Mouse (Mus musculus) kidney, adult 2 months (tissue): ENCODE measurements around the gene Tiam1. TPM values are rescaled to one million over a fixed set of nuclear protein-coding genes. Genes with fewer than 3 reads are reported as not detected.

Source experiments
- DNase-seq: peaks from one replicate; pipeline ENCODE4 v3.0.0; 2021
- H3K27ac ChIP-seq: fragments of 200-500 bp; 2 replicates; pipeline ENCODE4 v1.5.1; 2012; ENCODE audit warnings: low read depth, low read length, control low read depth, inconsistent platforms; ENCODE audit not compliant: insufficient read depth
- H3K27me3 ChIP-seq: fragments of 200-500 bp; replicated peaks from 2 replicates; pipeline ENCODE4 v1.6.1; 2012; ENCODE audit warnings: mild to moderate bottlenecking, moderate library complexity, low read length, inconsistent platforms; ENCODE audit not compliant: control insufficient read depth, insufficient read depth
- H3K36me3 ChIP-seq: fragments of 200-500 bp; 2 replicates; pipeline ENCODE4 v1.6.1; 2012; ENCODE audit warnings: mild to moderate bottlenecking, moderate library complexity, low read length, inconsistent platforms; ENCODE audit not compliant: control insufficient read depth, insufficient read depth
- H3K4me1 ChIP-seq: fragments of 200-500 bp; 2 replicates; pipeline ENCODE4 v1.6.1; 2011; ENCODE audit warnings: low read length; ENCODE audit not compliant: control insufficient read depth, insufficient read depth
- H3K4me3 ChIP-seq: fragments of 200-500 bp; 2 replicates; pipeline ENCODE4 v1.5.1; 2011; ENCODE audit warnings: mild to moderate bottlenecking, low read depth, low read length, control low read depth; ENCODE audit not compliant: insufficient read depth
- CTCF ChIP-seq: fragments of 200-500 bp; conservative IDR thresholded peaks from 2 replicates; pipeline ENCODE4 v1.5.1; 2011; ENCODE audit warnings: low read depth, mild to moderate bottlenecking, control low read depth, low read length, moderate library complexity, mixed read lengths; ENCODE audit not compliant: insufficient read depth, insufficient read length
- POLR2A ChIP-seq: fragments of 200-500 bp; IDR thresholded peaks from one replicate; pipeline ENCODE4 v1.6.1; 2011; ENCODE audit warnings: low read depth, low read length, control low read depth
- WGBS: fragments of 180-500 bp; shearing (Covaris S2); methylation state at CpG from one replicate; pipeline ENCODE4 v1.1.7; 2018; 5-methylcytosine and 5-hydroxymethylcytosine counted together
- polyA plus RNA-seq: library from polyadenylated mRNA; depleted of rRNA; stranded (reverse); fragments of >200 nt; gene quantifications from 2 replicates; pipeline ENCODE4 v1.2.3, GENCODE M21; 2012

Gene Tiam1
- polyA plus RNA-seq, 1 experiment, result 4.0 TPM

DNA sequence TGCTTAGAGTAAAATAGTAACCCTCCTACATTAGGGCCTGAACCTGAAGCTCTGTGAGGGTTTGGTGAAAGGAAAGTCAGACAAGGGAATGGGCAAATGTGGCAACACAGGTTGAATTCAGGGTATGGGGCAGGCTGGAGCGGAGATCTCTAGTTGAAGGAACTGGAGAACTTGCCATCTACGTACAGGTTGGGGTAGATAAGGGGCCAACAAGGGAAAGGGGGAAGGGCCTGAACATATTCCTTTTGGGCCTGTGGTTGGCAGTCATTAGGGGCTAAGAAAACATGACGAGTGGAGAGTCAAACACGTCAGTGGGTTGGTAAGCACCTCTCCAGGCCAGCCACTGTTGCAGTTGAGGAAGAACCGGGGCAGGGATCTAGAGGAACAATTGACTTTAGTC lies 36.3 kb upstream of the Tiam1 start:
- no peak for TF ChIP-seq POLR2A
- TF ChIP-seq CTCF, result no peak
- no peaks in the 10 kb centered on the region for H3K4me1 ChIP-seq
- WGBS, result 89% methylated on average over 5 of the region's 5 CpGs
- H3K27ac ChIP-seq, result no peak overlapping the region
- no peak overlapping the region for H3K4me3 ChIP-seq
- H3K27me3 ChIP-seq, result no peaks in the 10 kb centered on the region
- H3K36me3 ChIP-seq, result no peaks in the 10 kb centered on the region
- DNase-seq, result no peak

DNA sequence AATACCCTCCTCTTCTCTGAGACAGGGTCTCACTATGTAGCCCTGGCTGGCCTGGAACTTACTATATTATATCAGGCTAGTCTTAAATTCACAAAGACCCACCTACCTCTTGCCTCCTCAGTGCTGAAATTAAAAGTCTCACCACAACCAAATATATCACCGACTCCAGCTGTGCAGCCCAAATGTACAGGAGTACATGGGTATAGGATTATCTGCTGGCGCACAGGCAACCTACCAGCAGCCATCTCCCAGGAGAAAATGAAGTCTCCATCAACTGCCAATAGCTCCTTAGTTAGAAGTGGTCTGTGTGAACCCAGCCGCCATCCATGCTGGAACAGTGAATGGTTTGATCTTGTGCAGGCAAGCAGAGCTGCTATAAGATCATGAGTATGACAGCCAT lies 34.8 kb upstream of the Tiam1 start:
- Histone ChIP-seq H3K27me3 (no peaks in the 10 kb centered on the region), H3K4me3 (no peak overlapping the region), H3K36me3 (no peaks in the 10 kb centered on the region), H3K27ac (no peak overlapping the region), H3K4me1 (no peaks in the 10 kb centered on the region)
- no peak for DNase-seq
- TF ChIP-seq POLR2A (no peak), CTCF (no peak)
- 96% methylated on average over 3 of the region's 3 CpGs for WGBS

DNA sequence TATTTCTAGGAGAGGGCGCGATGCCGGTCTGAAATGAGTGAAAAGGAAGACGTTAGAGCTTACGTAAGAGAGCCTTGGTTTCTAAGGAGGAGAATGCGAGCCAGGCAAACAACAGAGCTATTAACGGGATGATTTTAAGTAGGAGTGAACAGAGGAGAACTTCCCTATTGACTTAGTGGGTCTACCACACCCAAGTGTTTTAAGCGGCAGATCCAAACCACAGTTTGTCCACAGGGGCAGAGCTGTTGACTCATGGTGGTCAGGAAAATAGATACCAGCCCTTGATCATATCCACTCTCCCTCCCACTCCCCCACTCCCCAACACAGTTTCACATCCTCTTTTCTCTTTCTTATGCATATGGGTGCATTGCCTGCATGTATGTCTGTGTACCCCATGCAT lies 33.9 kb upstream of the Tiam1 start:
- no peaks in the 10 kb centered on the region for H3K4me1 ChIP-seq
- H3K4me3 ChIP-seq, result no peak overlapping the region
- WGBS, result 79% methylated on average over 8 of the region's 8 CpGs

DNA sequence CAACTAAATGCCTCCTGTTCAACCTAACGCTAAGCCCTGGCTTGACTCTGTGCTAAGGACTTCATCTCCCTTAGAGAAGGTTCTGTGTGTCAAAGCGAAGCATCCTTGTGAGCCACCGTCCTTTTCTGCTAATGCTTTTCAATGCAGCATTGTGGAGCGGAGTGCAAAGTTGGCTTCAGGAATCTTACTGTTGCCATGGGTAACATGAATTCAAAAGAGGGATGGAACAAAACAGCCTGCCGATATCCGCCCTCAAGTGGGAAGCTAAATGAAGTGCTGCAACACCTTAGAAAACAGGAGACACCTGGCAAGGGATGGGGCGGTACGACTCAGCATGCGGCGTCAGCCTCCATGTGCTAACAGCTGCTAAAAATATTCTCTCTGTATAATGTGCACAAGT lies 32.9 kb upstream of the Tiam1 start:
- H3K36me3 ChIP-seq, result no peaks in the 10 kb centered on the region
- WGBS, result 71% methylated on average over 10 of the region's 10 CpGs
- H3K4me1 ChIP-seq, result no peaks in the 10 kb centered on the region
- no peak for DNase-seq
- H3K27ac ChIP-seq, result no peak overlapping the region
- H3K27me3 ChIP-seq, result no peaks in the 10 kb centered on the region
- H3K4me3 ChIP-seq, result no peak overlapping the region
- TF ChIP-seq POLR2A, result no peak
- no peak for TF ChIP-seq CTCF

More for the DNA sequence above, 33.9 kb upstream of the Tiam1 start:
- TF ChIP-seq POLR2A (no peak), CTCF (no peak)
- H3K36me3 ChIP-seq, result no peaks in the 10 kb centered on the region
- no peaks in the 10 kb centered on the region for H3K27me3 ChIP-seq
- H3K27ac ChIP-seq, result no peak overlapping the region
- DNase-seq, result no peak

DNA sequence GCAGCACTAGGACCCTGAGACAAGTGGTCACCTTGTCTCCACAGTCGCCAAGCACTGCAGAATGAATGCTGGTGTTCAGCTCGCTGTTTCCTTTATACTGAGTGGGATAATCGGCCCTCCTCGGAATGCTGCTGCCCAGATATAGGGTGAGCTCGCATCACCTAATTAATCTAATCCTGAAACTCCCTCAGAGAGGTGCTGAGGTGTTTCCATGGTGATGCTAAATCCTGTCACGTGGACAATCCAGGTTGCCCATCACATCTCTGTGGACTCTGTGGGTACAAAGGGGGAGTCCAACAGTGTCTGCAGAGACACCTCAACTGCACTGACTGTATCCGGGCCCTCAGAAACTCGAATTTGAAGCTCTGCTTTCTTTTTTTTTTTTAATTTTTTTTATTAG lies 27.8 kb upstream of the Tiam1 start:
- DNase-seq, result no peak
- TF ChIP-seq CTCF (no peak), POLR2A (no peak)
- 80% methylated on average over 8 of the region's 8 CpGs for WGBS
- H3K27me3 ChIP-seq, result no peaks in the 10 kb centered on the region
- H3K36me3 ChIP-seq, result no peaks in the 10 kb centered on the region
- H3K4me1 ChIP-seq, result no peaks in the 10 kb centered on the region
- H3K4me3 ChIP-seq, result no peak overlapping the region
- H3K27ac ChIP-seq, result no peak overlapping the region

DNA sequence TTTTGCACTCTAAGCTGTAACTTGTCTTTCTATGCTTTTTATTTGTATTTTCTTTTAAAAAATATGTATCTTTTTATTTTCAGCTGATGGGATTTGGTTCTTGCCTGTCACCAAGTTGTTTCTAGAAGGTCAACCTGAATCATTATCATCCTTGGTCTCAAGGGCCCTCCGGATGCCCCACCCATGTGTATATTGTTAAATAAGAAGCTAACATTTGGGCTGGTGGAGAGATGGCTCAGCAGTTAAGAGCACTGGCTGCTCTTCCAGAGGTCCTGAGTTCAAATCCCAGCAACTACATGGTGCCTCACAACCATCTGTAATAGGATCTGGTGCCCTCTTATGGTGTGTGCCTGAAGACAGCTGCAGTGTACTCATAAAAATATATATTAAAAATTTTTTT lies 27.1 kb upstream of the Tiam1 start:
- Histone ChIP-seq H3K4me1 (no peaks in the 10 kb centered on the region), H3K36me3 (no peaks in the 10 kb centered on the region), H3K27me3 (no peaks in the 10 kb centered on the region), H3K4me3 (no peak overlapping the region), H3K27ac (no peak overlapping the region)
- 94% methylated on average over 1 of the region's 1 CpGs for WGBS
- DNase-seq, result no peak
- no peak for TF ChIP-seq CTCF
- no peak for TF ChIP-seq POLR2A

DNA sequence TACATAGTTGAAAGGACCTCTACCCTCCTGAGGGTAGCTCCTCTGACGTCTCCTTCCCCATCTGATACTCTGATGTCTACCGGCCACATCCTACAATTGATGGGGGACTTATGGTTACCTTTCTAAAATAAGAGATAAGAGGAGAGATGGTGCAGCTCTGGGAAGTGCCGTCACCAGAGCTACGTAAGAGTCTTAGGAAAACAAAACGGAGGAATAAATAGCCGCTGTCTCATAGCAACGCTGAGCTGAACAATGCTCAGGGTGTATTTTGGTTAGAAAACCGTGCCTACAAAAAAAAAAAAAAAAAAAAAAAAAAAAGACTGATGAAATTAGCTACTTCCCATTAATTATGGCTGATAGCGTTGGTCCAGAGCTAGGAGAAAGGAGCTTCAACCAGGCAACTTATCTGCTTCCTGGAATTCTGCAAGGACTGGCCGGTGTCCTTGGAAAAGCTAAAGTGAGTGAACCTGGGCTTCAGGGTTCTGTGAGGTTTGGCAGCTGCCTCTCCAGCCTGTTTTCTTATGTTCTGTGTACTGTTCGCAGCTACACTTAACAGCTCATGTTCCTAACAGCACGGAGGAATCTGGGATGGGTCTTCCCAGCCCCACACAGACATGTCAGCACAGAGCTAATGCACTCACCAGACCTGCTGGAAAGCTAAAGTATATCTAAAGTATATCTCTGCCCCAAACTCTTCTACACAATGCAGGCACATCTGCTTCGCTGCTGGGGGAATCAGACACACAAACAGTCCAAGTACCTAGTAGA lies 26.5 kb upstream of the Tiam1 start:
- TF ChIP-seq POLR2A, result no peak
- TF ChIP-seq CTCF, result no peak
- no peak for DNase-seq
- 67% methylated on average over 13 of the region's 13 CpGs for WGBS

More for the DNA sequence above, 26.5 kb upstream of the Tiam1 start:
- Histone ChIP-seq H3K27ac (no peak overlapping the region), H3K27me3 (no peaks in the 10 kb centered on the region), H3K4me3 (no peak overlapping the region), H3K36me3 (no peaks in the 10 kb centered on the region), H3K4me1 (no peaks in the 10 kb centered on the region)
